Mouse (Mus musculus) spleen, postnatal 36 days (tissue): ENCODE results near the gene Ablim1.

ENCODE experiments used
- DNase-seq, 2 experiments: peaks; one replicate each; pipeline ENCODE4 v3.0.0; 2022; ENCODE audit warnings: low spot score in 2 of 2, mixed read lengths in 1 of 2

Ablim1 gene

GRCm38 (mm10) chr19:57222657-57223056 lies 92.1 kb downstream of the Ablim1 start:
- no peak for DNase-seq

GRCm38 (mm10) chr19:57221684-57222235 lies 93.0 kb downstream of the Ablim1 start:
- DNase-seq, result no peak

GRCm38 (mm10) chr19:57219758-57220157 lies 95.0 kb downstream of the Ablim1 start:
- no peak for DNase-seq

- no peak for DNase-seq
Measured at GRCm38 (mm10) chr19:57217161-57217560, 97.6 kb downstream of the Ablim1 start.

GRCm38 (mm10) chr19:57215527-57215926 lies 99.2 kb downstream of the Ablim1 start:
- DNase-seq, result no peak

- DNase-seq, result no peak
Measured at GRCm38 (mm10) chr19:57212406-57212805, 102.3 kb downstream of the Ablim1 start.

- peak; percentile 2 to 3 for DNase-seq
Measured at GRCm38 (mm10) chr19:57211444-57212111, 103.1 kb downstream of the Ablim1 start.

- no peak for DNase-seq
Measured at GRCm38 (mm10) chr19:57210924-57211323, 103.8 kb downstream of the Ablim1 start.

- no peak for DNase-seq
Measured at GRCm38 (mm10) chr19:57204101-57204500, 110.6 kb downstream of the Ablim1 start.

GRCm38 (mm10) chr19:57202554-57202953 lies 112.2 kb downstream of the Ablim1 start:
- no peak for DNase-seq

GRCm38 (mm10) chr19:57201090-57201483 lies 113.6 kb downstream of the Ablim1 start:
- no peak for DNase-seq

- DNase-seq, result no peak
Measured at GRCm38 (mm10) chr19:57200477-57201089, 114.1 kb downstream of the Ablim1 start.

GRCm38 (mm10) chr19:57199361-57199760 lies 115.4 kb downstream of the Ablim1 start:
- no peak for DNase-seq

GRCm38 (mm10) chr19:57198531-57198930 lies 116.2 kb downstream of the Ablim1 start:
- DNase-seq, result no peak

GRCm38 (mm10) chr19:57198029-57198428 lies 116.7 kb downstream of the Ablim1 start:
- DNase-seq, result no peak

- peak; percentile 15 to 19 for DNase-seq
Measured at GRCm38 (mm10) chr19:57197043-57197817, 117.5 kb downstream of the Ablim1 start.

- no peak for DNase-seq
Measured at GRCm38 (mm10) chr19:57196616-57197015, 118.1 kb downstream of the Ablim1 start.

GRCm38 (mm10) chr19:57195169-57195930 lies 119.4 kb downstream of the Ablim1 start:
- DNase-seq, result no peak

- no peak for DNase-seq
Measured at GRCm38 (mm10) chr19:57193958-57194357, 120.8 kb downstream of the Ablim1 start.

- no peak for DNase-seq
Measured at GRCm38 (mm10) chr19:57193382-57193781, 121.3 kb downstream of the Ablim1 start.

GRCm38 (mm10) chr19:57191109-57191508 lies 123.6 kb downstream of the Ablim1 start:
- no peak for DNase-seq

- DNase-seq, result no peak
Measured at GRCm38 (mm10) chr19:57189427-57189826, 125.3 kb downstream of the Ablim1 start.
